Mouse (Mus musculus) cerebral cortex, adult 2 months (tissue): ENCODE measurements around the gene Kif6.

ENCODE experiments used
- WGBS: fragments of 180-500 bp; shearing (Covaris S2); methylation state at CpG from one replicate; pipeline ENCODE4 v1.1.7; 2018; 5-methylcytosine and 5-hydroxymethylcytosine counted together

The Kif6 gene

GRCm38 (mm10) chr17:49894471-49894870 is 279.5 kb downstream of the Kif6 start:
- WGBS = 92% methylated on average over 6 of the region's 6 CpGs

DNA sequence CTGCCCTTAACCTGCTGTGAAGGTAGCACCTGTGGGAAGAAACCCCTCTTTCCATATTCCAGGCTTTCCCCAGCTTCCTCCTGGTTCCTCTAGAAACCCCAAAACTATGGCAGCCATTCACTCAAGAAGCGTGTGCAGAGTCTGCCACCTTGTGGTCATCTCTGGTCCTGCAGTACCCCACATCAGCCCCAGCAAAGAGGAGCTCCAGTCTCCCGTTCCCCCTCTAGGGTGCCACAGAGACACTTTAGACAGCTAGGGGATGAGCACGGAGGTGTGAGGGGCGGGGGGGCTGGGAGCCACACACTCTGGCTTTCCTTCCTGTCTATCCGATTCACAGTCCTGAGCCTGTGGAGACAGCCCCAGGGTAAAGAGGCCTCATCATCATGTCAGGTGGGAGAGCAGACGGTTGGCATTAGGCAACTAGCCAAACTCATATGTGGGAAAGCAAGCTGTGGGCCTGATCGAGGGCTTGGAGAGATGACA is 284.0 kb downstream of the Kif6 start:
- WGBS = 5% methylated on average over 7 of the region's 7 CpGs

- WGBS = 87% methylated on average over 7 of the region's 7 CpGs
These were observed 287.7 kb downstream of the Kif6 start for GRCm38 (mm10) chr17:49902613-49903012.

- 84% methylated on average over 4 of the region's 4 CpGs for WGBS
These were observed 308.5 kb downstream of the Kif6 start for GRCm38 (mm10) chr17:49923429-49923828.

GRCm38 (mm10) chr17:49927611-49928010 is 312.7 kb downstream of the Kif6 start:
- WGBS = 67% methylated on average over 2 of the region's 2 CpGs

DNA sequence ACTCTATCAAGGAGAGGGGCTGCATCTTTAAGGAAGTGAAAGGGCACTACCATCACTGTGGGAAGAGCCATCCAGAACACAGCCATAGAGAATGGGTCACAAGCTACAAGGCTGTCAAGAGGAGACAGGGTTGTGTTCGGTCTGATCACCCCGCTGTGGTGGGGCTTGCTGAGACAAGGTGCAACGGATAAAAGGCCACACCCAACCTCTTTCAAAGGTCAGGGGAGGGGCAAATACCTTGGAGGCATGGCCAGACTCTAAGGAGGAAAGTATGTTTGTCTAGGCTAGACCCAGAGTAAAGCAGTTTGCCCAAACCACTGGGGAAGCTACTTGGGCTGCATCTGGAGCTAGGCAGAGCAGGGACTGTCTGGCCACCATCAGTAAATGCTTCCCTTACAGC is 318.9 kb downstream of the Kif6 start:
- 75% methylated on average over 3 of the region's 3 CpGs for WGBS

DNA sequence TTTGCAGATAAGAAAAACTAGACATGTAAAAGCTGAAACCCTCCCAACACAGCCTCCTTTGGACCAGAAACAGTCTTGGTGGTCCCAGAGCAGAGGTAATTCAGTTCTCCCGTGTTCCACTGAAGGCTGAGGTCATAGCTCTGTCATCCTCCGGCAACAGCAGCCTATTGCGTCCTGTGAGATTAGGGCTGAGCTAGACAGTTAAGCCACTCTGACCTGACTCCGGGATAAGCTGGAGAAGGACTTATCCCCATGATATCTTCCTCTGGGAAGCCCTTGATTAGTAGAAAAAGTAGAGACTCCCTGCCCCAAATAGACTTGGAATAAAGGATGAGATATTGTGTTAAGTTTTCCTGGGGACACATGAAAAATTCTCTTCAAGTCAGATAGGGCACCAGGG is 319.6 kb downstream of the Kif6 start:
- WGBS = 76% methylated on average over 4 of the region's 4 CpGs

- WGBS = 3% methylated on average over 4 of the region's 4 CpGs
These were observed 320.8 kb downstream of the Kif6 start for GRCm38 (mm10) chr17:49935602-49936205.

- WGBS = 23% methylated on average over 2 of the region's 2 CpGs
These were observed 321.3 kb downstream of the Kif6 start for GRCm38 (mm10) chr17:49936214-49936613.

GRCm38 (mm10) chr17:49939146-49939545 is 324.2 kb downstream of the Kif6 start:
- WGBS = 84% methylated on average over 7 of the region's 7 CpGs

DNA sequence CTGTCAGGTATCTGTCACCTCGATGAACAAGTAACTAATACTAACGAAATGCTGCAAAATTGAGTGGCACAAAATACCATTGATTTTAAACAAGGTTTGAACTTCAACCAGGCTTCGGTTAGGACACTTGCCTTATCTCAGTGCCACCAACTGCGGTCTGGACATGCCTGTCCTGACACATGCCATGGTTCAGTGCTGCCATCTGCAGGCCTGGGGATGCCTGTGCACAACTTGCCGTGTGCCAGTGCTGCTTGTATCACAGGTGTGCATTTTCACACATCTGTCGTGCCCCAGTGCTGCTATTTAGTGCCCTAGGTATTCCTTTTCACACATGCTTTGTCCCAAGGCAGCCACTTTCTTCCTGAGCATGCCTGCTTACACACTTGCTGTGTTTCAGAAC is 327.7 kb downstream of the Kif6 start:
- WGBS = 73% methylated on average over 6 of the region's 6 CpGs

DNA sequence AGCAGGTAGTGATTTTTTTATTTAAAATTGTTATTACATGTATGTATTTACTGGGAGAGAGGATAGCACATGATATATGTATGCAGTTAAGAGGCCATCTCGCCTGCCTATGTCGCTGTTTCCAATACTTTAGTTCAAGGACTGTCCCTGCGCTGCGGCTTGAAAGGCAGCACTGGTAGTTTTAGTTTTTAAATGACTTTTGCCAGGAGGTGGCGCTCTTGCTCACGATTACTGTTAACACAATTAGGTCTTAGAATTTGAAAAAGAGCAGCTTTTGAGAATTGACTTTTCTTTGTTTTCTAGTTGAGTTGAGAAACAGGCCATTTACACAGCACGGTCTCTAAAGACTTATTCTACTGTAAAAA is 336.5 kb downstream of the Kif6 start:
- whole genome bisulfite sequencing = 6% methylated on average over 7 of the region's 7 CpGs

DNA sequence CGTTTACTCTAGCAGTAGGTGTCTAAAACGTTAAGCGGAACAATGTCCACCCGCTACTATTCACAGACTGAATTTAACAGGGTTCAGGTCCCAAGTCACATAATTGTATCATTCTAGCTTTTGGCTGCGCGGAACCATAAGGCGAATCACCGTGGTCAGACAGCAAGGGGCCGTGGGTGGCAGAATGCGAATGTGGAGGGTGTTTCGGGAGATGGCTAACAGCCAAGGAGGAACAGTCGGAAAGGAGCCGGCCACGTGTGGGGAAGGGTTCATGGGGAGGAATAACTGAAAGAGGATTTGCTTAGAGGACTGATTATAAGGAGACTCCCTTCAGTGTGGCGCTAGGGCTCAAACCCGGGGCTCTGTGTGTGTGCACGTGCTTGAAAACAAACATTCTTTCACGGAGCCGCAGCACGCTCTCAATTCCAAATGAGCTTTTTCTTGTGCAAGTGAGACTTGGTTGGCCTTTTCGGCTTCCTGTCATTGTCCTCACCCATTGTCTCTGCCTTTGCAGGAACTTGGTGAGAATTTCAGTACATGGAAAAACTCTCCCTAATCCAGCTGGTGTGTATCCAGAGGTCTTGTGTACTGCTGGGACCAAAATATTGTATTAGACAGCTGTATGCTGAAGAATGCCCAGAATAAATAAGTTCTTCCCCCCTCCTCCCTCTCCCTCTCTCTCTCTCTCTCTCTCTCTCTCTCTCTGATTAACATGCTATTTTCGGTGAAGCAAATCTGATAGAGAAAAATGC is 337.1 kb downstream of the Kif6 start:
- WGBS = 12% methylated on average over 22 of the region's 22 CpGs
